In the genomic region with DNA sequence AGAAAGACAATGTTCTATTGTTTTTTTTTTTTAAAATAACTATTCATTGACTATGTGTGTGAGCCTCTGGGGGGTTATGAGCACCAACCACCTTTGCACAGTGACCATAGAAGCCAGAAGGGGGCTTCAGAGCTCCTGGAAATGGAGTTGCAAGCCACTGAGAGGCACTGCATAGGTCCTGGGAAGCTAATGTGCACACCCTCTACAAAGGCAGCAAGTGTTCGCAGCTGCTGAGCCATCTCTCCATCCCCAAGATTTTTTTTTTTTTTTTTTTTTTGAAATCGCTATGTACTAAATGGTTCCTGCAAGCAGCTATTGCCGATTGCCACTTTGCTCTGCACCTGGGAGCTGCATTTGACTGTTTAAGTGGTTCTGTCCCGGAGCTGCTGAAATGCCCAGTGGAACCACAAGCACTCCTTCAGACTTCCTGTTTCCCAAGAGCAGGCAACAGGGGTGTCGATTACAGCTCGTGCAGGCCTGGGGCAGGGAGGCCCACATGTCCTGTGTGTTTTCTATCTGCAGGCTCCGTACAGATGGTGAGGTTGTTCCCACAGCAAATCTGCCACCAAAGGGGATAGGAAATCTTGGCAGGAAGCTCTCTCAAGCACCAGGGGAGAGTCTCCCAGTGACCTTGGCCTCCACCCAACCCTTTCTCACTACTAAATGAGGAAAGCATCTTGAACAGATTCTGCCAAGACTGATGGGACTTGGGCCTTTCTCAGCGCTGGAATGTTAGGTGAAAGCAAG, we compare ENCODE assay signal across 8 mouse cellular contexts. TPM values are rescaled to one million over a fixed set of nuclear protein-coding genes. Genes with fewer than 3 reads are reported as not detected.
DNase-seq lines count a peak whose midpoint lies in the region; ATAC-seq lines count a peak whose summit lies in the region.

No protein-coding gene starts in this region.

- no peak overlapping the region for H3K4me3 ChIP-seq in hindbrain, embryonic 12.5 days
- no peak overlapping the region for H3K4me3 ChIP-seq in hindbrain, embryonic 11.5 days (ENCODE audit: low read depth, low read length)
- no peak overlapping the region for H3K4me3 ChIP-seq in hindbrain, embryonic 16.5 days (ENCODE audit: low read length)

- peaks cover 22% of the 10 kb centered on the region for H3K4me1 ChIP-seq in hindbrain, embryonic 12.5 days
- H3K4me1 ChIP-seq in hindbrain, embryonic 11.5 days (replicated peaks; ENCODE audit: control insufficient read depth, insufficient read depth, low read length) = no peaks in the 10 kb centered on the region
- H3K4me1 ChIP-seq in hindbrain, embryonic 16.5 days (ENCODE audit: control insufficient read depth, insufficient read depth, low read depth, low read length) = peaks cover 15% of the 10 kb centered on the region

- H3K27me3 ChIP-seq in hindbrain, embryonic 12.5 days = no peaks in the 10 kb centered on the region
- no peaks in the 10 kb centered on the region for H3K27me3 ChIP-seq in hindbrain, embryonic 11.5 days (ENCODE audit: control insufficient read depth, insufficient read depth, low read length)
- H3K27me3 ChIP-seq in hindbrain, embryonic 16.5 days (replicated peaks; ENCODE audit: control insufficient read depth, insufficient read depth, low read length) = no peaks in the 10 kb centered on the region

- no peak overlapping the region for H3K9ac ChIP-seq in hindbrain, embryonic 12.5 days
- no peak overlapping the region for H3K9ac ChIP-seq in hindbrain, embryonic 11.5 days (ENCODE audit: low read depth, low read length)
- H3K9ac ChIP-seq in hindbrain, embryonic 16.5 days (ENCODE audit: low read depth, low read length) = no peak overlapping the region

- no peak for ATAC-seq in hindbrain, embryonic 12.5 days (ENCODE audit: low FRiP score)
- no peak for ATAC-seq in hindbrain, embryonic 11.5 days (ENCODE audit: low FRiP score)
- peak; percentile 31; the same call in 1 of the 2 replicates for ATAC-seq in cerebellum, adult (ENCODE audit: insufficient number of reproducible peaks, low FRiP score, low TSS enrichment)
- ATAC-seq in hindbrain, embryonic 16.5 days = 0 out of 2 replicates have a peak, but pooled peaks have one; percentile 24
- no peak for ATAC-seq in erythroblast, adult 5-6 weeks (replicated peaks; ENCODE audit: low FRiP score, poor library complexity, severe bottlenecking)

- no peaks in the 10 kb centered on the region for H3K9me3 ChIP-seq in hindbrain, embryonic 12.5 days (replicated peaks)
- H3K9me3 ChIP-seq in hindbrain, embryonic 11.5 days (ENCODE audit: control insufficient read depth, low read length) = no peaks in the 10 kb centered on the region
- no peaks in the 10 kb centered on the region for H3K9me3 ChIP-seq in hindbrain, embryonic 16.5 days (ENCODE audit: control insufficient read depth, low read length)

- DNase-seq in hindbrain, embryonic 11.5 days (ENCODE audit: low spot score) = no peak
- DNase-seq in gastrocnemius, postnatal 10 days = peak; percentile 70
- DNase-seq in liver = peak; percentile 42
- DNase-seq in skeletal muscle tissue, adult 2 months (ENCODE audit: low read depth, low spot score) = peak; percentile 90

- no peaks in the 10 kb centered on the region for H3K36me3 ChIP-seq in hindbrain, embryonic 12.5 days
- no peaks in the 10 kb centered on the region for H3K36me3 ChIP-seq in hindbrain, embryonic 11.5 days (ENCODE audit: control insufficient read depth, insufficient read depth, low read length)
- H3K36me3 ChIP-seq in hindbrain, embryonic 16.5 days (ENCODE audit: control insufficient read depth, insufficient read depth, low read length) = no peaks in the 10 kb centered on the region

- peak overlapping the region; percentile 46; the same call in 1 of the 2 replicates for H3K27ac ChIP-seq in hindbrain, embryonic 12.5 days
- H3K27ac ChIP-seq in hindbrain, embryonic 11.5 days (ENCODE audit: low read depth, low read length) = no peak overlapping the region
- H3K27ac ChIP-seq in hindbrain, embryonic 16.5 days (ENCODE audit: low read depth, low read length) = 0 out of 2 replicates have a peak overlapping the region, but pooled peaks have one; percentile 26

- WGBS in hindbrain, embryonic 12.5 days = 72% methylated on average over 8 of the region's 8 CpGs
- 72% methylated on average over 8 of the region's 8 CpGs for WGBS in hindbrain, embryonic 11.5 days
- WGBS in hindbrain, embryonic 16.5 days = 55% methylated on average over 8 of the region's 8 CpGs

- H3K4me2 ChIP-seq in hindbrain, embryonic 12.5 days (replicated peaks) = no peak overlapping the region
- H3K4me2 ChIP-seq in hindbrain, embryonic 11.5 days (replicated peaks; ENCODE audit: low read depth, low read length) = no peak overlapping the region
- no peak overlapping the region for H3K4me2 ChIP-seq in hindbrain, embryonic 16.5 days (ENCODE audit: low read length)

RNA-seq across cellular contexts. Expression of gene Igf2r, which starts 24.4 kb away (rescaled TPM):
- polyA plus RNA-seq in hindbrain, embryonic 12.5 days (2016; fragmentation: Nextera tagmentation; extraction: Ambion mirVana) = 27.5 and 30.4 TPM in 2 replicates
- 16.9 and 18.7 TPM in 2 replicates for polyA plus RNA-seq in hindbrain, embryonic 11.5 days (2014; fragmentation: Nextera tagmentation; extraction: Ambion mirVana)
- total RNA-seq in gastrocnemius, postnatal 10 days (2021) = 100 to 1,000 TPM in 1 of 2 experiments, 10 to 100 TPM in 1; 92.0 to 114 TPM
- 6.4 and 10.1 TPM in 2 replicates for polyA plus RNA-seq in hindbrain, embryonic 16.5 days (2015; fragmentation: Nextera tagmentation; extraction: Ambion mirVana)
- total RNA-seq in erythroblast, adult 5-6 weeks (2015; ENCODE audit: low replicate concordance) = 0.96 and 3.3 TPM in 2 replicates
- 4.9 TPM in 2 replicates for total RNA-seq in erythroblast, adult 5-6 weeks (2017; ENCODE audit: low replicate concordance)

Comparison
In these comparisons a context has a peak if more than half of its experiments do, and no peak if none do; other contexts are left out.
1. ATAC-seq: peak in cerebellum, adult (single experiment) and hindbrain, embryonic 16.5 days (single experiment); none in hindbrain, embryonic 12.5 days (single experiment), hindbrain, embryonic 11.5 days (single experiment) and erythroblast, adult 5-6 weeks (single experiment).